Mouse (Mus musculus) liver, embryonic 16.5 days (tissue): Measurements from ENCODE around the gene Iscu. TPM values are rescaled to one million over a fixed set of nuclear protein-coding genes. Genes with fewer than 3 reads are reported as not detected.

Source experiments
- ATAC-seq: fragments of 200-750 bp; cut with Nextera tagmentation; 2 replicates; pipeline ENCODE4 v1.8.0; 2017; ENCODE audit warnings: low read depth, mild to moderate bottlenecking, moderate number of reproducible peaks, moderate library complexity
- H3K27ac ChIP-seq: fragments of 300-500 bp; sonication (generic); 2 replicates; pipeline ENCODE4 v1.5.1; 2014; ENCODE audit warnings: mild to moderate bottlenecking, low read length
- H3K27me3 ChIP-seq: fragments of 300-500 bp; sonication (generic); 2 replicates; pipeline ENCODE4 v1.6.1; 2014; ENCODE audit warnings: low read depth, low read length, mixed read lengths; ENCODE audit not compliant: control insufficient read depth, insufficient read depth
- H3K36me3 ChIP-seq: fragments of 300-500 bp; sonication (generic); 2 replicates; pipeline ENCODE4 v1.6.1; 2014; ENCODE audit warnings: mild to moderate bottlenecking; ENCODE audit not compliant: control insufficient read depth, insufficient read depth
- H3K4me1 ChIP-seq: fragments of 300-500 bp; sonication (generic); 2 replicates; pipeline ENCODE4 v1.6.1; 2014; ENCODE audit warnings: low read depth, low read length, mixed read lengths; ENCODE audit not compliant: control insufficient read depth
- H3K4me2 ChIP-seq: fragments of 300-500 bp; sonication (generic); 2 replicates; pipeline ENCODE4 v1.6.1; 2014; ENCODE audit warnings: low read depth, low read length, mixed read lengths
- H3K4me3 ChIP-seq: fragments of 300-500 bp; sonication (generic); 2 replicates; pipeline ENCODE4 v1.5.1; 2014; ENCODE audit warnings: low read depth, mild to moderate bottlenecking, low read length
- H3K9ac ChIP-seq: fragments of 300-500 bp; sonication (generic); 2 replicates; pipeline ENCODE4 v1.6.1; 2014; ENCODE audit warnings: low read depth, low read length
- H3K9me3 ChIP-seq: fragments of 300-500 bp; sonication (generic); replicated peaks from 2 replicates; pipeline ENCODE4 v1.6.1; 2016; ENCODE audit warnings: low read length; ENCODE audit not compliant: control insufficient read depth
- WGBS: fragments of 180-500 bp; shearing (Covaris S2); extraction: QIAGEN DNeasy Blood & Tissue Kit; methylation state at CpG from one replicate; pipeline ENCODE4 v1.1.7; 2014; ENCODE audit not compliant: insufficient replicate concordance; 5-methylcytosine and 5-hydroxymethylcytosine counted together
- polyA plus RNA-seq: library from polyadenylated mRNA; unstranded; fragments of >200 nt; fragmentation: Nextera tagmentation; extraction: Ambion mirVana; gene quantifications from 2 replicates; pipeline ENCODE4 v1.2.1, GENCODE M21; 2015

Gene Iscu
- polyA plus RNA-seq = 82.4 and 83.7 TPM in 2 replicates

GRCm38 (mm10) chr5:113772450-113772895 is at the start of gene Iscu, which contains the start of gene Sart3:
Iscu (plus strand) TSS chr5:113772748.
Sart3 (minus strand) TSS chr5:113772510.
- peaks cover 19% of the 10 kb centered on the region for H3K36me3 ChIP-seq

GRCm38 (mm10) chr5:113723567-113724237 is 48.8 kb upstream of the Iscu start:
- Histone ChIP-seq H3K9ac (no peak overlapping the region), H3K9me3 (no peaks in the 10 kb centered on the region), H3K4me2 (no peak overlapping the region), H3K36me3 (no peaks in the 10 kb centered on the region), H3K27ac (no peak overlapping the region), H3K27me3 (no peaks in the 10 kb centered on the region), H3K4me3 (no peak overlapping the region), H3K4me1 (no peaks in the 10 kb centered on the region)
- WGBS = 28% methylated on average over 8 of the region's 8 CpGs
- no peak for ATAC-seq

More at GRCm38 (mm10) chr5:113772450-113772895, at the start of gene Iscu, which contains the start of gene Sart3:
- H3K4me1 ChIP-seq = peaks cover 27% of the 10 kb centered on the region
- no peaks in the 10 kb centered on the region for H3K9me3 ChIP-seq
- H3K4me3 ChIP-seq = peak within 1 kb of the TSS; percentile 95
- ATAC-seq = peak; percentile 84
- H3K27ac ChIP-seq = peak within 1 kb of the TSS; percentile 90
- under 1% methylated on average over 41 of the region's 49 CpGs for WGBS
- H3K27me3 ChIP-seq = no peaks in the 10 kb centered on the region
- peak within 1 kb of the TSS; percentile 99 for H3K4me2 ChIP-seq
- peak within 1 kb of the TSS; percentile 89 for H3K9ac ChIP-seq

- no peak for ATAC-seq
- 4% methylated on average over 15 of the region's 15 CpGs for WGBS
- H3K27ac ChIP-seq = no peak within 1 kb of the TSS
These were observed 48.1 kb upstream of the Iscu start, which contains the start of gene 1700069L16Rik for GRCm38 (mm10) chr5:113724446-113724845. 1700069L16Rik (minus strand) TSS chr5:113724772.

GRCm38 (mm10) chr5:113725417-113725816 is 47.1 kb upstream of the Iscu start:
- no peaks in the 10 kb centered on the region for H3K4me1 ChIP-seq
- H3K4me3 ChIP-seq = no peak overlapping the region
- ATAC-seq = no peak
- no peak overlapping the region for H3K9ac ChIP-seq
- no peak overlapping the region for H3K27ac ChIP-seq
- WGBS = 51% methylated on average over 12 of the region's 12 CpGs
- no peaks in the 10 kb centered on the region for H3K27me3 ChIP-seq
- H3K9me3 ChIP-seq = no peaks in the 10 kb centered on the region
- no peaks in the 10 kb centered on the region for H3K36me3 ChIP-seq
- H3K4me2 ChIP-seq = no peak overlapping the region

More at GRCm38 (mm10) chr5:113724446-113724845, 48.1 kb upstream of the Iscu start, which contains the start of gene 1700069L16Rik:
- H3K9ac ChIP-seq = no peak within 1 kb of the TSS
- H3K4me2 ChIP-seq = no peak within 1 kb of the TSS
- H3K4me1 ChIP-seq = no peaks in the 10 kb centered on the region
- no peaks in the 10 kb centered on the region for H3K36me3 ChIP-seq
- no peaks in the 10 kb centered on the region for H3K9me3 ChIP-seq
- no peak within 1 kb of the TSS for H3K4me3 ChIP-seq
- H3K27me3 ChIP-seq = no peaks in the 10 kb centered on the region

GRCm38 (mm10) chr5:113726618-113727017 is 45.9 kb upstream of the Iscu start:
- no peak overlapping the region for H3K27ac ChIP-seq
- no peaks in the 10 kb centered on the region for H3K9me3 ChIP-seq
- H3K27me3 ChIP-seq = no peaks in the 10 kb centered on the region
- H3K4me1 ChIP-seq = no peaks in the 10 kb centered on the region
- no peaks in the 10 kb centered on the region for H3K36me3 ChIP-seq
- 45% methylated on average over 6 of the region's 6 CpGs for WGBS
- H3K4me3 ChIP-seq = no peak overlapping the region
- H3K9ac ChIP-seq = no peak overlapping the region
- no peak overlapping the region for H3K4me2 ChIP-seq
- ATAC-seq = no peak

GRCm38 (mm10) chr5:113727238-113727637 is 45.3 kb upstream of the Iscu start:
- WGBS = 50% methylated on average over 12 of the region's 12 CpGs
- Histone ChIP-seq H3K27ac (no peak overlapping the region), H3K27me3 (no peaks in the 10 kb centered on the region)

GRCm38 (mm10) chr5:113728011-113728410 is 44.5 kb upstream of the Iscu start:
- H3K9me3 ChIP-seq = no peaks in the 10 kb centered on the region
- no peak overlapping the region for H3K9ac ChIP-seq
- H3K27ac ChIP-seq = no peak overlapping the region
- 71% methylated on average over 7 of the region's 7 CpGs for WGBS
- no peak overlapping the region for H3K4me3 ChIP-seq
- H3K27me3 ChIP-seq = no peaks in the 10 kb centered on the region
- no peak for ATAC-seq
- no peak overlapping the region for H3K4me2 ChIP-seq
- no peaks in the 10 kb centered on the region for H3K4me1 ChIP-seq
- H3K36me3 ChIP-seq = no peaks in the 10 kb centered on the region

More at GRCm38 (mm10) chr5:113727238-113727637, 45.3 kb upstream of the Iscu start:
- Histone ChIP-seq H3K4me3 (no peak overlapping the region), H3K9me3 (no peaks in the 10 kb centered on the region), H3K4me1 (no peaks in the 10 kb centered on the region), H3K9ac (no peak overlapping the region), H3K4me2 (no peak overlapping the region), H3K36me3 (no peaks in the 10 kb centered on the region)
- ATAC-seq = no peak

GRCm38 (mm10) chr5:113728691-113729090 is 43.9 kb upstream of the Iscu start:
- no peaks in the 10 kb centered on the region for H3K9me3 ChIP-seq
- WGBS = 70% methylated on average over 7 of the region's 7 CpGs
- no peaks in the 10 kb centered on the region for H3K4me1 ChIP-seq
- H3K4me3 ChIP-seq = no peak overlapping the region
- no peak overlapping the region for H3K4me2 ChIP-seq
- H3K9ac ChIP-seq = no peak overlapping the region
- H3K27me3 ChIP-seq = no peaks in the 10 kb centered on the region
- no peaks in the 10 kb centered on the region for H3K36me3 ChIP-seq
- no peak overlapping the region for H3K27ac ChIP-seq
- ATAC-seq = no peak

GRCm38 (mm10) chr5:113730641-113731121 is 41.9 kb upstream of the Iscu start:
- ATAC-seq = no peak
- Histone ChIP-seq H3K9me3 (no peaks in the 10 kb centered on the region), H3K4me1 (peaks cover 7% of the 10 kb centered on the region), H3K36me3 (no peaks in the 10 kb centered on the region), H3K9ac (no peak overlapping the region), H3K27me3 (no peaks in the 10 kb centered on the region), H3K4me3 (no peak overlapping the region), H3K27ac (no peak overlapping the region), H3K4me2 (no peak overlapping the region)
- 55% methylated on average over 7 of the region's 7 CpGs for WGBS
